Mouse (Mus musculus): ENCODE measurements around the gene Peg3. TPM values are rescaled to one million over a fixed set of nuclear protein-coding genes. Genes with fewer than 3 reads are reported as not detected.

The Peg3 gene
- total and polyA plus RNA-seq, 3 experiments, result not detected

DNA sequence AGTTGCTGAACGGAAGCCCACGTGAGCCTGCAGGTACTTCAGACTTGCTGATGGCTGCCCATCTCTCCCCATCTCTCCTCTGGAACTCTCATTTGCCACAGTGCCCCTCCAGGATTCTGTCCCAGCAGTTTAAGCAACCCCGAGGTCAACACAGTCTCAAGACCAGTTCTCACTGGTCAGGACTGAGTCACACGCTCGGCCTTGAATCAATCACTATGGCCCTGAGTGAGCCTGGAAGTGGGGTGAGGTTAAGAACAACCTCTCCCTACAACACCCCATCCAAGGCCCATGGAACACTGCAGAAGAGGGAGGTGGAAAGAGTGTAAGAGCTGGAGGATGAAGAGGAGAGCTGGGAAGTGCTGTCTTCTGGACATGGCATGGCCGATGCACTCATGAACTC is 44.7 kb downstream of the Peg3 start:
- no peak for TF ChIP-seq TCF12 (IDR thresholded peaks at IDR 0.05; ENCODE audit: low read depth, low read length)
- TF ChIP-seq MEF2A (IDR thresholded peaks at IDR 0.05; ENCODE audit: extremely low read depth, insufficient replicate concordance, low read depth, low read length, poor library complexity, severe bottlenecking), result no peak
- no peak for TF ChIP-seq CHD1 (IDR thresholded peaks at IDR 0.05; ENCODE audit: low read depth, low read length)
- no peak for TF ChIP-seq CHD2 (IDR thresholded peaks at IDR 0.05; ENCODE audit: low read length)
- no peak for TF ChIP-seq HCFC1 (IDR thresholded peaks at IDR 0.05; ENCODE audit: low read depth, low read length)
- no peak for TF ChIP-seq MAX (IDR thresholded peaks at IDR 0.05; ENCODE audit: low read length)
- TF ChIP-seq NRF1 (IDR thresholded peaks at IDR 0.05; ENCODE audit: insufficient read depth, low read depth, low read length, poor library complexity, severe bottlenecking), result no peak
- no peak for TF ChIP-seq TAL1 (IDR thresholded peaks at IDR 0.05; ENCODE audit: low read length)
- no peak for TF ChIP-seq USF1 (IDR thresholded peaks at IDR 0.05; ENCODE audit: low read depth, low read length)
- TF ChIP-seq ZMIZ1 (IDR thresholded peaks at IDR 0.05; ENCODE audit: low read depth, low read length), result no peak
- no peak for TF ChIP-seq ETS1 (IDR thresholded peaks at IDR 0.05; ENCODE audit: low read depth, low read length)
- TF ChIP-seq NELFE (IDR thresholded peaks at IDR 0.05; ENCODE audit: low read depth, low read length), result no peak
- no peak for TF ChIP-seq USF2 (IDR thresholded peaks at IDR 0.05; ENCODE audit: borderline replicate concordance in 1 of 2, insufficient read depth in 1 of 2, low read depth in 1 of 2, low read length in 2 of 2)
- TF ChIP-seq CTCF (IDR thresholded peaks at IDR 0.05 in 2 of 3, conservative IDR thresholded peaks at IDR 0.05 in 1 of 3; ENCODE audit: control insufficient read depth in 1 of 3, insufficient read depth in 1 of 3, low read depth in 2 of 3, low read length in 3 of 3, poor library complexity in 1 of 3, severe bottlenecking in 1 of 3), result no peak
- no peaks in the 10 kb centered on the region for H3K4me1 ChIP-seq (ENCODE audit: control insufficient read depth in 1 of 2, insufficient read depth in 2 of 2, low read length in 2 of 2)
- no peak overlapping the region for H3K27ac ChIP-seq (ENCODE audit: control insufficient read depth, low read depth, low read length)
- H3K9ac ChIP-seq (ENCODE audit: control insufficient read depth, low read depth, low read length, poor library complexity, severe bottlenecking), result no peak overlapping the region
- no peaks in the 10 kb centered on the region for H3K36me3 ChIP-seq (ENCODE audit: control insufficient read depth in 1 of 2, insufficient read depth in 2 of 2, low read length in 2 of 2)
- no peaks in the 10 kb centered on the region for H3K9me3 ChIP-seq (replicated peaks; ENCODE audit: insufficient read depth, low read length)
- no peaks in the 10 kb centered on the region for H3K27me3 ChIP-seq (ENCODE audit: control insufficient read depth in 1 of 2, insufficient read depth in 2 of 2, low read length in 2 of 2)
- no peak overlapping the region for H3K4me3 ChIP-seq (ENCODE audit: control insufficient read depth in 1 of 2, insufficient read depth in 1 of 2, low read depth in 2 of 2, low read length in 2 of 2)
- no peak for DNase-seq (ENCODE audit: low read depth, low spot score)
- no peaks in the 10 kb centered on the region for H3K79me2 ChIP-seq (ENCODE audit: control insufficient read depth, insufficient read depth, low read length, poor library complexity)

DNA sequence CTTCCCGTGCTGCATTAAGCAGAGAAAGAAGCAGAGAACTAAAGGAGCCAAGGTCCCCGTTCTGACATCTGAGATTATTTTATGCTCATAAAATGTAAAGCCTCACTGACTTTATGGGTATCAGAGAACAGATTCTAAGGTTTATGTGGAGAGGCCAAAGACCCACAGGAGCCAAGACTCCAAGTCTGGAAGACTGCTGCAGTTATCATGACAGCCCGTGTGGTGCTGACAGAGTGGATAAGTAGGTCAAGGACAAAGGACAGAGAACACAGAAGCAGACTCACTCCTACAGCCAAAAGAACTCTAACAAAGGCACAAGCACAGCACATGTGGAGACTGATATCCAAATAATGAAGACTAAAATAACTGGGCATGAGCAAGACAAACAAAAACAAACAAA is 63.5 kb downstream of the Peg3 start:
- no peak overlapping the region for H3K4me3 ChIP-seq (ENCODE audit: control insufficient read depth in 1 of 2, insufficient read depth in 1 of 2, low read depth in 2 of 2, low read length in 2 of 2)
- H3K79me2 ChIP-seq (ENCODE audit: control insufficient read depth, insufficient read depth, low read length, poor library complexity), result no peaks in the 10 kb centered on the region
- no peak overlapping the region for H3K9ac ChIP-seq (ENCODE audit: control insufficient read depth, low read depth, low read length, poor library complexity, severe bottlenecking)
- H3K9me3 ChIP-seq (replicated peaks; ENCODE audit: insufficient read depth, low read length), result no peaks in the 10 kb centered on the region
- no peak overlapping the region for H3K27ac ChIP-seq (ENCODE audit: control insufficient read depth, low read depth, low read length)
- no peaks in the 10 kb centered on the region for H3K27me3 ChIP-seq (ENCODE audit: control insufficient read depth in 1 of 2, insufficient read depth in 2 of 2, low read length in 2 of 2)
- H3K4me1 ChIP-seq (ENCODE audit: control insufficient read depth in 1 of 2, insufficient read depth in 2 of 2, low read length in 2 of 2), result no peaks in the 10 kb centered on the region
- H3K36me3 ChIP-seq (ENCODE audit: control insufficient read depth in 1 of 2, insufficient read depth in 2 of 2, low read length in 2 of 2), result no peaks in the 10 kb centered on the region
- TF ChIP-seq MAX (IDR thresholded peaks at IDR 0.05; ENCODE audit: low read length) (no peak), MYC (IDR thresholded peaks at IDR 0.05; ENCODE audit: low read depth, low read length) (no peak), ELF1 (IDR thresholded peaks at IDR 0.05; ENCODE audit: low read depth, low read length) (no peak), JUND (IDR thresholded peaks at IDR 0.05; ENCODE audit: low read depth, low read length) (no peak), POLR2A (IDR thresholded peaks at IDR 0.05; ENCODE audit: control insufficient read depth in 1 of 2, insufficient read depth in 1 of 2, low read depth in 1 of 2, low read length in 2 of 2, poor library complexity in 1 of 2) (no peak), EP300 (IDR thresholded peaks at IDR 0.05; ENCODE audit: low read depth in 1 of 2, low read length in 2 of 2) (no peak), POLR2AphosphoS2 (IDR thresholded peaks at IDR 0.05; ENCODE audit: low read length) (no peak), POLR2AphosphoS5 (IDR thresholded peaks at IDR 0.05; ENCODE audit: borderline replicate concordance, low read depth, low read length) (no peak), E2F4 (IDR thresholded peaks at IDR 0.05; ENCODE audit: borderline replicate concordance, low read depth, low read length) (no peak), UBTF (IDR thresholded peaks at IDR 0.05; ENCODE audit: borderline replicate concordance, insufficient read depth, low read depth, low read length) (no peak), RAD21 (IDR thresholded peaks at IDR 0.05; ENCODE audit: low read depth, low read length) (no peak)
- no peak for DNase-seq (ENCODE audit: low read depth, low spot score)

All from MEL (cell line).